Mouse (Mus musculus): ENCODE results near the gene Il1f8.
"Not testable (repeated sequence)": the region's sequence is repeated elsewhere in the genome, so short reads cannot be mapped to it uniquely, and the experiment has no call there.

The Il1f8 gene

GRCm38 (mm10) chr2:24152861-24153260 is at the start of gene Il1f8:
Il1f8 (plus strand) TSS chr2:24153161.
- DNase-seq (ENCODE audit: low spot score in 2 of 2), result no peak

GRCm38 (mm10) chr2:24103619-24104289 is 49.2 kb upstream of the Il1f8 start:
- DNase-seq (ENCODE audit: low spot score in 2 of 2), result no peak

- no peak for DNase-seq (ENCODE audit: low spot score in 2 of 2)
Observed at GRCm38 (mm10) chr2:24109085-24109484, 43.9 kb upstream of the Il1f8 start.

- no peak for DNase-seq (ENCODE audit: low spot score in 2 of 2)
Observed at GRCm38 (mm10) chr2:24134373-24134772, 18.6 kb upstream of the Il1f8 start.

GRCm38 (mm10) chr2:24181683-24182331 is 28.8 kb downstream of the Il1f8 start:
- peak; percentile 8 to 16 for DNase-seq (ENCODE audit: low spot score in 2 of 2)

GRCm38 (mm10) chr2:24182423-24183147 is 29.6 kb downstream of the Il1f8 start:
- not testable (repeated sequence) for DNase-seq (ENCODE audit: low spot score in 2 of 2)

DNA sequence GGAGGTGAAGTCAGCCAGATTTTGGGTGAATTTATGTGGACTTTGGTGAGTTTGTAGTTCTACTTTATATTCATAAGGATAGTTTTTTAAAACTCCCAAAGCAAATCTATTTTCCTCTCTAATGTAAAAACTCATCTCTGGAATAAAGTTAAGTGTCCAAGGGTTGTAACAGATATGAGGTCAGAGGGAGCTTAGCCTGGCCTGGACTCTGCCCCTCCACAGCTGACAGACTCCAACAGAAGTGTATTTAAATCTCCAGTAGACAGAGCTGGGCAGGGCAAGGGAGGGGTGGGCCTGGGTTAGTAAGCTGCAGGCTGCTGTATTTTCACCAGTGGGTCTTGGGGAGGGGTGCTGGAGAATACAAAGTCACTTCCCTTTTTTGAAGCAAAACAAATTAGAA is 31.1 kb downstream of the Il1f8 start:
- DNase-seq (ENCODE audit: low spot score in 2 of 2), result not testable (repeated sequence)

DNA sequence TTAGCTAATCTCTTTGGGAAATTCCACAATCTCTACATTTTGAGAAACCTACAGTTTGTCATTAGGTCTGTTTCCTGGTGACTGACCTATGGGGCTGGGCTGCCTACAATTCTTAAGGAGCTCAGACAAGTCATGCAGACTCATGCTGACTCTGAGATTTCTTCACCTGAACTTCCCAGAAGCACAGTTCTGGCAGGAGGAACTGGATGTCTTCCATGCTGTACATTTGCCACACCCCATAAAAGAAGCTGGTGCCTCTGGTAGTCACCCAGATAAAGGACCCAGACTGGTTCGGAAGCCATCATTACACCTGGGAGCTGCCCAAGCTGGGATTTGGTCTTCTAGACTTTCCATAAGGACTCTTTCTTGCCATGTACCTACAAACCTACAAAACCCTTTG is 33.2 kb downstream of the Il1f8 start, which contains the start of gene Il1f9:
Il1f9 (plus strand) TSS at position 301 of the 400 bp plus-strand sequence.
- no peak for DNase-seq (ENCODE audit: low spot score in 2 of 2)

DNA sequence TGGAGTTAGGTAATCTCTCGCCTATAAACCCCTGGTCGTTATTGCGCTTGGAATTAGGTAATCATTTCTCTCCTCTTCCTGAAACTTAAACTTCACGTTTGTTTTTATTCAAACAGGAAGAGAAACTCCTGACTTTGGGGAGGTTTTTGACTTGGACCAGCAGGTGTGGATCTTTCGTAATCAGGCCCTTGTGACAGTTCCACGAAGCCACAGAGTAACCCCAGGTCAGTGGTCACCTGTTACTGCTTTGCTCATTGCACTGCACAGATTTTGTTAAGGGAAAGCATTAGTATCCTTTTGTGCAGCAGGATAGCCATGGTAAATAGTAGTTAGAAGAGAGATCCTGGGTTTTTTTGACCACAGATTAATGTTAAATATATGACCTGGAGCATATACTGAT is 34.6 kb downstream of the Il1f8 start:
- no peak for DNase-seq (ENCODE audit: low spot score in 2 of 2)

GRCm38 (mm10) chr2:24188189-24188588 is 35.2 kb downstream of the Il1f8 start:
- no peak for DNase-seq (ENCODE audit: low spot score in 2 of 2)

All from right cerebral cortex, postnatal 36 days (tissue).